ENCODE assay signal across 13 mouse cellular contexts in the genomic region with DNA sequence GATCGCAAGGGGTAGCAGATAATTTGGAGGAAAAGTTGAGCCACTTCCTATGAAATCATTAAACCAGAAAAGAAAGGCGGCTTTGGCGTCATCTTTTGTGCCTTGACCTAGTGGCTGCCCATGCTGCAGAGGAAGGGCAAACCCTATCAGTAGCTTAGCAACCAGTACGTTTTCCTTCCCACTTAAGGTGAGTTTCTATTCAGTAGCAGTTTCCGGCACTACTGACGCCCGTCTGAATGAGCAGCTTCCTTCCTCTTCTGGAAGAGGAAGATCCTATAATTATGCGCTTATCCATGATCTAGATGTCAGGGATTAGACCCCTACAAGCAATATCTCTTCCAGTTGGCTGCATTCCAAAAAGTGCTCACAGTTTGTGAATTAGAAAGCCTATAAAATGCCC.
DNase-seq lines count a peak whose midpoint lies in the region; ATAC-seq and TF ChIP-seq lines count a peak whose summit lies in the region.
"Had no signal": no experiment of that assay in that cellular context is flagged by ENCODE, and none has a peak within 500 bp of the region (broad histone marks: within the 10 kb centered on the region; RNA-seq: fewer than 3 reads in every experiment).

No protein-coding gene starts in this region.

- ATAC-seq in forebrain, embryonic 14.5 days = no peak
- no peak for ATAC-seq in forebrain, embryonic 12.5 days (ENCODE audit: low FRiP score)
- ATAC-seq in lung, embryonic 16.5 days (ENCODE audit: low read depth) = 0 out of 2 replicates have a peak, but pooled peaks have one; percentile 41
- no peak for ATAC-seq in hindbrain, embryonic 14.5 days (ENCODE audit: low FRiP score)

- DNase-seq in forebrain, embryonic 14.5 days (ENCODE audit: low spot score) = peak; percentile 37
- DNase-seq in lung, postnatal 14 days = no peak
- peak; percentile 19 for DNase-seq in brain, embryonic 14.5 days (ENCODE audit: low read depth)
- peak; percentile 10 to 48 for DNase-seq in kidney, postnatal 25 days
- DNase-seq in hindbrain, embryonic 14.5 days (ENCODE audit: low spot score) = no peak
- no peak for DNase-seq in Muller cell, postnatal 12 days (ENCODE audit: inconsistent ontology term)
- DNase-seq: cerebellum, adult 18-20 months; thymus, adult 2 months had no signal

- no peaks in the 10 kb centered on the region for H3K27me3 ChIP-seq in forebrain, embryonic 14.5 days (replicated peaks; ENCODE audit: control insufficient read depth, insufficient read depth, low read length)
- no peaks in the 10 kb centered on the region for H3K27me3 ChIP-seq in forebrain, embryonic 12.5 days
- H3K27me3 ChIP-seq in lung, embryonic 16.5 days (ENCODE audit: control insufficient read depth, insufficient read depth, low read depth, low read length) = no peaks in the 10 kb centered on the region
- H3K27me3 ChIP-seq in hindbrain, embryonic 14.5 days (ENCODE audit: control insufficient read depth, insufficient read depth, low read length) = no peaks in the 10 kb centered on the region
- H3K27me3 ChIP-seq: embryonic facial prominence, embryonic 13.5 days; limb, embryonic 13.5 days; megakaryocyte, embryonic 14.5 days had no signal

- no peak overlapping the region for H3K4me3 ChIP-seq in forebrain, embryonic 14.5 days (ENCODE audit: low read depth, low read length)
- no peak overlapping the region for H3K4me3 ChIP-seq in forebrain, embryonic 12.5 days (replicated peaks)
- no peak overlapping the region for H3K4me3 ChIP-seq in lung, embryonic 16.5 days (ENCODE audit: low read length)
- H3K4me3 ChIP-seq in hindbrain, embryonic 14.5 days (replicated peaks; ENCODE audit: low read length) = no peak overlapping the region
- H3K4me3 ChIP-seq: embryonic facial prominence, embryonic 13.5 days; limb, embryonic 13.5 days; megakaryocyte, embryonic 14.5 days had no signal

- H3K27ac ChIP-seq in forebrain, embryonic 14.5 days (ENCODE audit: low read depth, low read length) = no peak overlapping the region
- H3K27ac ChIP-seq in forebrain, embryonic 12.5 days = no peak overlapping the region
- H3K27ac ChIP-seq in lung, embryonic 16.5 days (ENCODE audit: low read length) = no peak overlapping the region
- H3K27ac ChIP-seq in hindbrain, embryonic 14.5 days = no peak overlapping the region
- H3K27ac ChIP-seq: embryonic facial prominence, embryonic 13.5 days; limb, embryonic 13.5 days had no signal

- no peak overlapping the region for H3K4me2 ChIP-seq in forebrain, embryonic 14.5 days (ENCODE audit: low read length)
- H3K4me2 ChIP-seq in forebrain, embryonic 12.5 days = no peak overlapping the region
- no peak overlapping the region for H3K4me2 ChIP-seq in lung, embryonic 16.5 days (ENCODE audit: low read depth, low read length)
- H3K4me2 ChIP-seq in hindbrain, embryonic 14.5 days (replicated peaks) = no peak overlapping the region
- H3K4me2 ChIP-seq: embryonic facial prominence, embryonic 13.5 days; limb, embryonic 13.5 days had no signal

- no peak overlapping the region for H3K9ac ChIP-seq in forebrain, embryonic 14.5 days (ENCODE audit: low read length)
- H3K9ac ChIP-seq in forebrain, embryonic 12.5 days = no peak overlapping the region
- H3K9ac ChIP-seq in lung, embryonic 16.5 days (ENCODE audit: low read length) = no peak overlapping the region
- no peak overlapping the region for H3K9ac ChIP-seq in hindbrain, embryonic 14.5 days
- H3K9ac ChIP-seq: embryonic facial prominence, embryonic 13.5 days; limb, embryonic 13.5 days had no signal

- no peaks in the 10 kb centered on the region for H3K9me3 ChIP-seq in forebrain, embryonic 14.5 days (replicated peaks; ENCODE audit: control insufficient read depth, low read length)
- H3K9me3 ChIP-seq in forebrain, embryonic 12.5 days = no peaks in the 10 kb centered on the region
- no peaks in the 10 kb centered on the region for H3K9me3 ChIP-seq in lung, embryonic 16.5 days (ENCODE audit: control insufficient read depth, low read length)
- no peaks in the 10 kb centered on the region for H3K9me3 ChIP-seq in hindbrain, embryonic 14.5 days (ENCODE audit: control insufficient read depth, low read length)
- H3K9me3 ChIP-seq: embryonic facial prominence, embryonic 13.5 days; limb, embryonic 13.5 days; megakaryocyte, embryonic 14.5 days had no signal

- TF ChIP-seq POLR2A in brain, embryonic 14.5 days (IDR thresholded peaks at IDR 0.05; ENCODE audit: borderline replicate concordance, extremely low read depth, insufficient read depth, insufficient read length, poor library complexity, severe bottlenecking) = no peak

- no peak for TF ChIP-seq CTCF in brain, embryonic 14.5 days (IDR thresholded peaks at IDR 0.05; ENCODE audit: borderline replicate concordance, extremely low read depth, insufficient read depth, insufficient read length)

- no peaks in the 10 kb centered on the region for H3K4me1 ChIP-seq in forebrain, embryonic 14.5 days (ENCODE audit: control insufficient read depth, insufficient read depth, low read length)
- H3K4me1 ChIP-seq in forebrain, embryonic 12.5 days = 0 out of 2 replicates have a peak, but pooled peaks cover 3% of the 10 kb centered on the region
- no peaks in the 10 kb centered on the region for H3K4me1 ChIP-seq in lung, embryonic 16.5 days (replicated peaks; ENCODE audit: control insufficient read depth, insufficient read depth, low read length)
- H3K4me1 ChIP-seq in hindbrain, embryonic 14.5 days (replicated peaks; ENCODE audit: control insufficient read depth, insufficient read depth, low read length) = no peaks in the 10 kb centered on the region
- H3K4me1 ChIP-seq: embryonic facial prominence, embryonic 13.5 days; limb, embryonic 13.5 days; megakaryocyte, embryonic 14.5 days had no signal

- no peaks in the 10 kb centered on the region for H3K36me3 ChIP-seq in forebrain, embryonic 14.5 days (ENCODE audit: control insufficient read depth, insufficient read depth, low read length)
- H3K36me3 ChIP-seq in forebrain, embryonic 12.5 days (replicated peaks) = no peaks in the 10 kb centered on the region
- H3K36me3 ChIP-seq in lung, embryonic 16.5 days (ENCODE audit: control insufficient read depth, insufficient read depth, low read length) = no peaks in the 10 kb centered on the region
- no peaks in the 10 kb centered on the region for H3K36me3 ChIP-seq in hindbrain, embryonic 14.5 days (replicated peaks; ENCODE audit: control insufficient read depth, insufficient read depth)
- H3K36me3 ChIP-seq: embryonic facial prominence, embryonic 13.5 days; limb, embryonic 13.5 days had no signal

- WGBS in forebrain, embryonic 14.5 days = 63% methylated on average over 8 of the region's 8 CpGs
- WGBS in forebrain, embryonic 12.5 days = 56% methylated on average over 8 of the region's 8 CpGs
- 37% methylated on average over 8 of the region's 8 CpGs for WGBS in lung, embryonic 16.5 days
- 65% methylated on average over 8 of the region's 8 CpGs for WGBS in hindbrain, embryonic 14.5 days

Comparison
In these comparisons a context has a peak if more than half of its experiments do, and no peak if none do; other contexts are left out.
1. DNase-seq: peak in forebrain, embryonic 14.5 days (single experiment), brain, embryonic 14.5 days (single experiment) and kidney, postnatal 25 days (2 of 2); none in lung, postnatal 14 days (single experiment), hindbrain, embryonic 14.5 days (single experiment) and Muller cell, postnatal 12 days (single experiment).